Mouse (Mus musculus): ENCODE data around the gene Serinc5. TPM values are rescaled to one million over a fixed set of nuclear protein-coding genes. Genes with fewer than 3 reads are reported as not detected.
A peak's percentile ranks its signal among the peaks of the same experiment; 100 is the strongest.
"Not testable (repeated sequence)": the region's sequence is repeated elsewhere in the genome, so short reads cannot be mapped to it uniquely, and the experiment has no call there.

Gene Serinc5
- polyA plus RNA-seq, 1 experiment from 2014 or later, result 9.7 TPM

DNA sequence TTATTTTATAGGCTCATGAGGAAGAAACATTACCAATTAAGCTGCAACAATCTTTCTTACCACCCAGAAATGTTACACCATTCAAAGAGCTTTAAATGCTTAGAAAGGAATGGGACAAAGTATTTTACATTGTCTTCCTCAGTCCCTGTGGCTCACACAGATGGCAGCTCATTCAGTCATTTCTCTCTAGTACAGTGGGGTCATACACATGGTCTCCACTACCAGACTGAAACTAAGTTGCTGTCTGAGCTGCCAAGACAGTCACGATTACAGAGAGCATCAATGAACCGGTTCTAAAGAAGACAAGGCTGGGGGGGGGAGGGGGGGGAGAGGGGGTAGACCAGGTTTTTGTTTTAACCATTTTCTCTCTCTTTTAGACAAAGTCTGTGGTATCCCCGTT, 19.7 kb upstream of the Serinc5 start:
- H3K4me1 ChIP-seq (ENCODE audit: control insufficient read depth, insufficient read depth, low read length), result peaks cover 25% of the 10 kb centered on the region
- no peak overlapping the region for H3K9ac ChIP-seq (ENCODE audit: low read length)
- no peak overlapping the region for H3K4me3 ChIP-seq (ENCODE audit: low read depth, low read length)
- H3K9me3 ChIP-seq (ENCODE audit: control insufficient read depth, low read length), result no peaks in the 10 kb centered on the region
- peak; percentile 39 for DNase-seq (ENCODE audit: low spot score, missing footprints)
- 65% methylated on average over 3 of the region's 3 CpGs for WGBS
- H3K36me3 ChIP-seq (ENCODE audit: control insufficient read depth, insufficient read depth, low read length), result no peaks in the 10 kb centered on the region
- no peak overlapping the region for H3K27ac ChIP-seq (ENCODE audit: low read depth, low read length)
- no peaks in the 10 kb centered on the region for H3K27me3 ChIP-seq (ENCODE audit: control insufficient read depth, insufficient read depth, low read length)
- no peak overlapping the region for H3K4me2 ChIP-seq
- ATAC-seq (ENCODE audit: low FRiP score), result no peak

DNA sequence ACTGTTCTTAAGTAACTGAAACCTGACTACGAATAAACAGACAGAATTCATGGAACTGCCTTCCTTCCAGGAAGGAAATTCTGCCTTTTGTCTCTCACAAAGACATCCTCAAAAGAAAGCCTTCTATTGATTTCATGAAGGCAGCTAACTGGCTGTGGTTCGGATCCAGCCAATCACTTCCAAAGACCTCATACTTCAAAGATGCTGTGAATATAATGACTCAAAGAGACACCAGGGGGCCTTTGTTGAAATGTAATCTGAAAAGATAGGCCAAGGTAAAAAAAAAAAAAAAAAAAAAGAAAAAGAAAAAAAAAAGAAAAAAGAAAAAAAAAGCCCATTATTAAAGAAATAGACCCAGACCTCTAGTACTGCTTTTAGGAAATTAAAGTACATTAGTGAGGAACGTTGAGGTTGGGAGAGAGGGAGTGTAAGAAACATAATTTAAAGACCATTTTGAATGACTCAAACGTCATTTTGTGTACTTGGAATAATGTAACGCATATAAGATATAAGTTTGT, 18.6 kb upstream of the Serinc5 start:
- WGBS, result 30% methylated on average over 5 of the region's 5 CpGs
- H3K27ac ChIP-seq (ENCODE audit: low read depth, low read length), result no peak overlapping the region
- ATAC-seq (ENCODE audit: low FRiP score), result no peak

DNA sequence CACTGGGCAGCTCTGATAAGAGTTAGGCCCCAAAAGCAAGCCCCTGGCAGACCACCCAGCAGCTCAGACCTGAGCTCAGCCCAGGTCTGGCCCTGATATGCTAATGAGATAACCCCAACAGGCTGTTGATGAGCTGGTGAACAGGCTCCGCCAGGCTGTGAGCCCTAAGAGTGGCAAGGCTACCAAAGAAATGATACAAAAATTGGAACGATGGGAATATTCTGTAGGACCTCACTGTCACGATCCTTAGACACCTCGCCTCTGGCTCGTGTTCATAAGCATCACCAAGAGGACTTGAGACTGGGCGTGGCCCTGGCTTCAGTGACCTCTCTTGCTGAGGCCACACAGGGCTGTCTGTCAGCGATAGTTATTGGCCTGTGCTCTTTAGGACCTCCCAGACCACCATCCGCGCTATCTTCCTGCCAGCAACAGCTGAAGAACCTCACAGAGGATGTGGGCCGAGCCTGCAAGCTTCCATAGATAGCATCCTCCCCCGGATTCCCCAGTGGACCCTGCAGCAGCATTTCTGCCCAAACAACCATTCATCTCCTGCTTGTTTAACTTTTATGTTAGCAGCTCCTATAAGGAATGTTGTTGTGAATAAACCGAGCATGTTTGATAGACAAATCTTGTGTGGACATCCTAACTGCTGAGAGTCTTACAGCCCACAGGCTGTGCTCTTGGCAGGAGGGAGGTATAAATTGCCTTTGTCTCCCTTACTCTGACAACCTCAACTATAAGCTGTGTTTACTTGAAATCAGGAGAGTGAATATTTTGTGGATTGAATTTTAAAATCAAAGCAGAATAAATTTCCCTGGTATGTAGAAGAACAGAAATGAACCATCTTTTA, 17.9 kb upstream of the Serinc5 start:
- H3K9ac ChIP-seq (ENCODE audit: low read length), result 0 out of 2 replicates have a peak overlapping the region, but pooled peaks have one; percentile 33
- WGBS, result 20% methylated on average over 12 of the region's 12 CpGs
- H3K4me1 ChIP-seq (ENCODE audit: control insufficient read depth, insufficient read depth, low read length), result peaks cover 25% of the 10 kb centered on the region
- no peaks in the 10 kb centered on the region for H3K27me3 ChIP-seq (ENCODE audit: control insufficient read depth, insufficient read depth, low read length)
- H3K27ac ChIP-seq (ENCODE audit: low read depth, low read length), result peak overlapping the region; percentile 54
- H3K4me2 ChIP-seq, result no peak overlapping the region
- DNase-seq (ENCODE audit: low spot score, missing footprints), result peak; percentile 89
- no peak overlapping the region for H3K4me3 ChIP-seq (ENCODE audit: low read depth, low read length)
- peak; percentile 75 for ATAC-seq (ENCODE audit: low FRiP score)
- no peaks in the 10 kb centered on the region for H3K36me3 ChIP-seq (ENCODE audit: control insufficient read depth, insufficient read depth, low read length)
- no peaks in the 10 kb centered on the region for H3K9me3 ChIP-seq (ENCODE audit: control insufficient read depth, low read length)

More for the DNA sequence above, 18.6 kb upstream of the Serinc5 start:
- Histone ChIP-seq H3K36me3 (ENCODE audit: control insufficient read depth, insufficient read depth, low read length) (no peaks in the 10 kb centered on the region), H3K4me2 (no peak overlapping the region), H3K27me3 (ENCODE audit: control insufficient read depth, insufficient read depth, low read length) (no peaks in the 10 kb centered on the region), H3K4me3 (ENCODE audit: low read depth, low read length) (no peak overlapping the region), H3K4me1 (ENCODE audit: control insufficient read depth, insufficient read depth, low read length) (peaks cover 25% of the 10 kb centered on the region), H3K9me3 (ENCODE audit: control insufficient read depth, low read length) (no peaks in the 10 kb centered on the region), H3K9ac (ENCODE audit: low read length) (no peak overlapping the region)
- peak; percentile 81 for DNase-seq (ENCODE audit: low spot score, missing footprints)

DNA sequence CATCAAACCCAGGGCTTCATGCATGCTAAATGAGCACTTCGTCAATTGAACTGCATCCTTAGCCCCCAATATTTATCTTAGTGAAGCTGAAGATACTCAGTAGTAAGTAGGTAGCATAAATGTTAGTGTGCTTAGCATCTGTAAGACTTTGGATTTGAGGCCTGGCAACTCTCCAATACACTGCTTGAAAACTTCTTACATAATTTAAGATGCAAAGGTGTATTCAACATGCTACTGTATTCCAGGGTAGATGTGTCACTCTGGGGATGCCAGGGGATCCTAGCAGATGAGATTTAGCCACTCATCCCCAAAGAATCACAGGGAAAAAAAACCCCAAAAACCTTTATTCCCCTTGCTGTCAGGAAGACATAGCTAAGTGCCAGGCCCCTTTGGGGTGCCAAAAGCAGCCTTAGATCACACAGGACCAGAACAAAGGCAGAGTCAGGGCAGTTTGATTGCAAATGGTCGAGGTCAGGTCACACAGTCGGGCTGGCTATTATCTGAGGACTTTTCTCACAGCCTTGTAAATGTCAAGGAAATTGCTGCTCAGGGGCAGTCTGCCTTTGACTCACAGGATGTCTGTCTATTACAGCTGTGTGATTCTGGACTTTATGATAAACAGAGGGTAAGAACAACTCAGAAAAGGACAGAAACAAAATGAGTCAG, 17.0 kb upstream of the Serinc5 start:
- Histone ChIP-seq H3K27ac (ENCODE audit: low read depth, low read length) (peak overlapping the region; percentile 44; the same call in 1 of the 2 replicates), H3K4me1 (ENCODE audit: control insufficient read depth, insufficient read depth, low read length) (peaks cover 25% of the 10 kb centered on the region), H3K27me3 (ENCODE audit: control insufficient read depth, insufficient read depth, low read length) (no peaks in the 10 kb centered on the region), H3K9ac (ENCODE audit: low read length) (peak overlapping the region; percentile 12; the same call in 1 of the 2 replicates), H3K4me3 (ENCODE audit: low read depth, low read length) (no peak overlapping the region), H3K4me2 (no peak overlapping the region), H3K36me3 (ENCODE audit: control insufficient read depth, insufficient read depth, low read length) (no peaks in the 10 kb centered on the region), H3K9me3 (ENCODE audit: control insufficient read depth, low read length) (no peaks in the 10 kb centered on the region)
- DNase-seq (ENCODE audit: low spot score, missing footprints) (peak; percentile 89), ATAC-seq (ENCODE audit: low FRiP score) (peak; percentile 36)
- 15% methylated on average over 3 of the region's 3 CpGs for WGBS

DNA sequence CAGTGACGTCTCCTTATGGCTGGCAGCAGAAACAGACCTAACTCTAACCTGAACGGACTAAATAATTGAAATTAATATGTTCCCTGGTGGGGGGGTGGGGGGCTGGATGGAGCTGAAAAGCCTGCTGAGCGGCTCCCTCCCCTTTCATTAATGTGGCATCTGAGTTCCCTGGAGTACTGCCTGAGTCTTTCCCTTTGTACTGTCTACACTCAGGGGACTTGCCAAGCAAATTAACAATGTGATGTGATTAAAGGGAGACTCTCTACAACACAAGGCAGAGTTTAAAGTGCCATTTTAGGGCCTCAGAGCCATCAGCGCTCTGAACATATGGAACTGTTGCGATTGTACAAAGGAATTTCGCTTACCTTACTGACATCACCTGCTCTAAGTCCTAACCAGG, 16.4 kb upstream of the Serinc5 start:
- WGBS, result 31% methylated on average over 6 of the region's 6 CpGs
- Histone ChIP-seq H3K9ac (ENCODE audit: low read length) (peak overlapping the region; percentile 12; the same call in 1 of the 2 replicates), H3K36me3 (ENCODE audit: control insufficient read depth, insufficient read depth, low read length) (no peaks in the 10 kb centered on the region), H3K4me2 (no peak overlapping the region), H3K4me1 (ENCODE audit: control insufficient read depth, insufficient read depth, low read length) (peaks cover 25% of the 10 kb centered on the region), H3K4me3 (ENCODE audit: low read depth, low read length) (no peak overlapping the region), H3K27me3 (ENCODE audit: control insufficient read depth, insufficient read depth, low read length) (no peaks in the 10 kb centered on the region), H3K9me3 (ENCODE audit: control insufficient read depth, low read length) (no peaks in the 10 kb centered on the region), H3K27ac (ENCODE audit: low read depth, low read length) (peak overlapping the region; percentile 25; the same call in 1 of the 2 replicates)
- DNase-seq (ENCODE audit: low spot score, missing footprints) (peak; percentile 86), ATAC-seq (ENCODE audit: low FRiP score) (peak; percentile 47)

DNA sequence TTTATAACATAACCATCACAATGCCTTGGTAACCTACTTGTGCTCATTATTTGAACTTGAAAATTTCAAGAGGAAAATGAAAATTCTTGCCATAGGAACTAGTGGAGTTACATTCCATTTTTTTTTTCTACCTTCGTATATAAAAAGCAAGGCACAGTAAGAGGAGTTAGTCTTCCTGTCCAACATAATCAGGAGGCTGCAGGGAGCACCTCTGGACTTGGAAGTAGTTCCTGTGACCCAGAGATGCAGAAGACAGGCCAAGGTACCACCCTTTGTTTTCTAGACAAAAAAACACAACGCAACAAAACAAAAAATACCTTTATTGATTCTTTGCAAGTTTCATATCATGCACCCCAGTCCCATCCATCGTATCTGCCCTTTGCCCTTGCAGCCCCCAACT, 16.0 kb upstream of the Serinc5 start:
- Histone ChIP-seq H3K27me3 (ENCODE audit: control insufficient read depth, insufficient read depth, low read length) (no peaks in the 10 kb centered on the region), H3K4me1 (ENCODE audit: control insufficient read depth, insufficient read depth, low read length) (peaks cover 25% of the 10 kb centered on the region), H3K4me2 (no peak overlapping the region), H3K27ac (ENCODE audit: low read depth, low read length) (no peak overlapping the region), H3K36me3 (ENCODE audit: control insufficient read depth, insufficient read depth, low read length) (no peaks in the 10 kb centered on the region), H3K9me3 (ENCODE audit: control insufficient read depth, low read length) (no peaks in the 10 kb centered on the region), H3K4me3 (ENCODE audit: low read depth, low read length) (no peak overlapping the region), H3K9ac (ENCODE audit: low read length) (no peak overlapping the region)
- ATAC-seq (ENCODE audit: low FRiP score), result no peak
- 78% methylated on average over 3 of the region's 3 CpGs for WGBS
- peak; percentile 61 for DNase-seq (ENCODE audit: low spot score, missing footprints)

DNA sequence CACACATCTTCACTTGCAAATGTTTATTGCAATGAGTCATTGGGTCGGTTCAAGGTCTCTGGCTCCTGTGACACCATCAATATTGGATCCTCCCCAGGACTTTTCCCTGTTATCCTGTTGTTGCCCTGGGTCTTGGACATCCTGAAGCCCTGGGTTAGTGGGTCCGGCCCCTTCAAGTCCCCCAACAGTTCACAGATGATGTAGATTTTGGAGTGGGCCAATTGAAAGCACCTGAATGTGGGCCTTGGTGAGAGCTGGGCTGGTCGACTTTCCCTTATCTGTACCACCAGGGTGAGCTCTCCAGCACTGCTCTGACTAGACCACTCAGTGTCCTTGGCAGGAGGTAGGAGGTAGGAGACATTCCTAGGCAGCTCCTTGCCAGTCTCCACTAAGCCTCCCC, 15.5 kb upstream of the Serinc5 start:
- H3K27ac ChIP-seq (ENCODE audit: low read depth, low read length), result no peak overlapping the region
- H3K4me3 ChIP-seq (ENCODE audit: low read depth, low read length), result no peak overlapping the region
- H3K4me2 ChIP-seq, result no peak overlapping the region
- H3K9me3 ChIP-seq (ENCODE audit: control insufficient read depth, low read length), result no peaks in the 10 kb centered on the region
- peaks cover 25% of the 10 kb centered on the region for H3K4me1 ChIP-seq (ENCODE audit: control insufficient read depth, insufficient read depth, low read length)
- H3K27me3 ChIP-seq (ENCODE audit: control insufficient read depth, insufficient read depth, low read length), result no peaks in the 10 kb centered on the region
- H3K36me3 ChIP-seq (ENCODE audit: control insufficient read depth, insufficient read depth, low read length), result no peaks in the 10 kb centered on the region
- ATAC-seq (ENCODE audit: low FRiP score) (0 out of 2 replicates have a peak, but pooled peaks have one; percentile 14), DNase-seq (ENCODE audit: low spot score, missing footprints) (peak; percentile 82)
- no peak overlapping the region for H3K9ac ChIP-seq (ENCODE audit: low read length)
- WGBS, result 77% methylated on average over 3 of the region's 3 CpGs

DNA sequence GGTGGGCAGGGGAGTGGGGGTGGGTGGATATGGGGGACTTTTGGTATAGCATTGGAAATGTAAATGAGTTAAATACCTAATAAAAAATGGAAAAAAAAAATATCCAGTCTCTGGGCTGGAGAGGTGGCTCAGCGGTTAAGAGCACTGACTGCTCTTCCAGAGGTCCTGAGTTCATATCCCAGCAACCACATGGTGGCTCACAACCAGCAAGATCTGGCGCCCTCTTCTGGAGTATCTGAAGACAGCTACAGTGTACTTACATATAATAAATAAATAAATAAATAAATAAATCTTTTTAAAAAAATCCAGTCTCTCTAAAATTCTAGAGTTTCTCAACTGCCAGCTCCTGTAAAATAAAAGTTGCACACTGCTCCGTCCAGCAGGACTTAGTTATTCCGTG, 5.6 kb upstream of the Serinc5 start:
- H3K27me3 ChIP-seq (ENCODE audit: control insufficient read depth, insufficient read depth, low read length); H3K4me2 ChIP-seq; H3K4me3 ChIP-seq (ENCODE audit: low read depth, low read length); H3K9ac ChIP-seq (ENCODE audit: low read length); H3K9me3 ChIP-seq (ENCODE audit: control insufficient read depth, low read length); H3K27ac ChIP-seq (ENCODE audit: low read depth, low read length); ATAC-seq (ENCODE audit: low FRiP score); H3K4me1 ChIP-seq (ENCODE audit: control insufficient read depth, insufficient read depth, low read length); H3K36me3 ChIP-seq (ENCODE audit: control insufficient read depth, insufficient read depth, low read length): not testable (repeated sequence)
- 73% methylated on average over 4 of the region's 4 CpGs for WGBS
- DNase-seq (ENCODE audit: low spot score, missing footprints), result peak; percentile 8

Data from midbrain, embryonic 11.5 days (tissue).